Mouse (Mus musculus) ES-Bruce4 (cell line): ENCODE measurements around the gene Lgmn. TPM values are rescaled to one million over a fixed set of nuclear protein-coding genes. Genes with fewer than 3 reads are reported as not detected.
A peak's percentile ranks its signal among the peaks of the same experiment; 100 is the strongest.

Experiments used
- H3K27ac ChIP-seq: 2 replicates; pipeline ENCODE4 v1.5.1; 2012; ENCODE audit warnings: low read length, inconsistent platforms; ENCODE audit not compliant: insufficient read depth
- H3K27me3 ChIP-seq: 2 replicates; pipeline ENCODE4 v1.6.1; 2012; ENCODE audit warnings: mild to moderate bottlenecking, low read length, inconsistent platforms; ENCODE audit not compliant: control insufficient read depth, poor library complexity, insufficient read depth, severe bottlenecking
- H3K36me3 ChIP-seq: 2 replicates; pipeline ENCODE4 v1.6.1; 2012; ENCODE audit warnings: inconsistent platforms, mild to moderate bottlenecking, low read length, moderate library complexity; ENCODE audit not compliant: control insufficient read depth, poor library complexity, insufficient read depth, severe bottlenecking
- H3K4me1 ChIP-seq: one replicate; pipeline ENCODE4 v1.8.1; 2011; ENCODE audit warnings: low read length; ENCODE audit not compliant: control insufficient read depth, insufficient read depth
- H3K4me3 ChIP-seq: 2 replicates; pipeline ENCODE4 v1.5.1; 2011; ENCODE audit warnings: low read depth, mild to moderate bottlenecking, low read length
- H3K9ac ChIP-seq: 2 replicates; pipeline ENCODE4 v1.6.1; 2012; ENCODE audit warnings: low read depth, mild to moderate bottlenecking, inconsistent platforms; ENCODE audit not compliant: poor library complexity, severe bottlenecking
- H3K9me3 ChIP-seq: replicated peaks from 2 replicates; pipeline ENCODE4 v1.6.1; 2012; ENCODE audit warnings: mild to moderate bottlenecking, low read length, inconsistent platforms; ENCODE audit not compliant: control insufficient read depth, poor library complexity, insufficient read depth, severe bottlenecking
- CTCF ChIP-seq: IDR thresholded peaks from one replicate; pipeline ENCODE4 v1.8.1; 2011; ENCODE audit warnings: low read depth, low read length
- EP300 ChIP-seq: IDR thresholded peaks from 2 replicates; pipeline ENCODE4 v1.6.1; 2011; ENCODE audit warnings: low read depth, low read length; ENCODE audit not compliant: insufficient read depth
- POLR2A ChIP-seq: IDR thresholded peaks from one replicate; pipeline ENCODE4 v1.8.1; 2011; ENCODE audit warnings: low read length; ENCODE audit not compliant: insufficient read depth
- polyA plus RNA-seq: library from polyadenylated mRNA; stranded (reverse); fragments of >200 nt; gene quantifications from 2 replicates; pipeline ENCODE4 v1.2.4, GENCODE M21; 2011; ENCODE audit warnings: low read depth; ENCODE audit not compliant: missing spikeins, insufficient read depth, insufficient read length

Gene Lgmn
- polyA plus RNA-seq, 1 experiment = 81.1 TPM

DNA sequence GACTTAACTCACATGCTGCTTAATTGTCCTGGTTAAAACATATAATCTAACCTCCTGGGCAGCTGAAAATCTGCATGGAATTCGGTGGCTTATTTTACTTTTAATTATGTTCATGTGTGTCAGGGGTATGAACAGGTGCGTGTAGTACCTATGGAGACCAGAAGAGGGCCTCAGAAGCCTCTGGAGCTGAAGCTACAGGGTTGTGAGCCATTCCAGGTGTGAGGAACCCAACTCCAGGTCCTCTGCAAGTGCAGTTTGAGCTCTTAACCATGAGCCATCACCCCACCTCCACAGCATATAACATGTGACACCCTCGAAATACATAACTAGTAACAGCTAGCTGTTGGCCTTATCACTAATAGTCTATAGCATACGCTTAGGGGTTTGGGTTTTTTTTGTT, 47.6 kb downstream of the Lgmn start:
- Histone ChIP-seq H3K9ac (no peak overlapping the region), H3K36me3 (no peaks in the 10 kb centered on the region), H3K9me3 (no peaks in the 10 kb centered on the region), H3K4me1 (no peaks in the 10 kb centered on the region), H3K27ac (no peak overlapping the region), H3K27me3 (no peaks in the 10 kb centered on the region), H3K4me3 (no peak overlapping the region)
- TF ChIP-seq CTCF = peak; percentile 67
- no peak for TF ChIP-seq EP300

- no peaks in the 10 kb centered on the region for H3K27me3 ChIP-seq
- no peaks in the 10 kb centered on the region for H3K4me1 ChIP-seq
- H3K9ac ChIP-seq = no peak overlapping the region
- no peak overlapping the region for H3K4me3 ChIP-seq
- no peak for TF ChIP-seq EP300
- TF ChIP-seq POLR2A = no peak
- TF ChIP-seq CTCF = no peak
- H3K27ac ChIP-seq = no peak overlapping the region
- no peaks in the 10 kb centered on the region for H3K9me3 ChIP-seq
- no peaks in the 10 kb centered on the region for H3K36me3 ChIP-seq
Measured at GRCm38 (mm10) chr12:102391109-102391508, 48.5 kb downstream of the Lgmn start.

GRCm38 (mm10) chr12:102390042-102390441, 49.6 kb downstream of the Lgmn start:
- H3K36me3 ChIP-seq = no peaks in the 10 kb centered on the region
- TF ChIP-seq EP300 (no peak), POLR2A (no peak), CTCF (no peak)
- H3K9ac ChIP-seq = no peak overlapping the region
- no peaks in the 10 kb centered on the region for H3K27me3 ChIP-seq
- H3K27ac ChIP-seq = no peak overlapping the region
- no peaks in the 10 kb centered on the region for H3K9me3 ChIP-seq
- peak overlapping the region; percentile 28 for H3K4me3 ChIP-seq
- H3K4me1 ChIP-seq = no peaks in the 10 kb centered on the region

DNA sequence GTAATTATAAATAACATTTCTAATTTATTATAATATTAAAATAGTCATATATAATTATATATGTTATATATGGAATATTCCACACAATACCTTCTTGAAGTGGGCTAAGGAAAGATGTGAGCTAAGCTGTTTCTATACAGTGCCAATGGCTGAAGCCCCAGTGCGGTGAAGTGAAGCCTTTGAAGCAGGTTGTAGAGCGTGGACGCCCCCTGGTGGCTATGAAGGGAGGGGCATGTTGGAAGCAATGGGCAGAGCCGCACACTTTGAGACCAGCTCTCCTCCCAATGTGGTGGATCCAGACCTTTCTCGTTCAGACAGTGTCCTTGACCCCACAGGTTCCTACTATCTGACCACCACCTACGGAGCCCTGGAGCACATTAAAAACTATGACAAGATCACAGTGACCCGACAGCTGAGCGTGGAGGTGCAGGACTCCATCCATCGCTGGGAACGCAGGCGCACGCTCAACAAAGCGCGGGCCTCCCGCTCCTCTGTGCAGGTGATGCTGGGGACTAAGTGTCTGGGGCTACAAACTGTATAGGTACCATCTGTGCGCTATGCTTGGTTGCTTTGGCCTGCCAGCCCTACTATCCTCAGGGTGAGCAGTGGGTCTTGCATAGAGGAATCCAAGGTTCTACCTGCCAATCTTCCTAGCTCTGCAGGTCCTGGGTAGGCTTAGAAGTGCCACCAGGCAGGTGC, 52.2 kb downstream of the Lgmn start:
- no peaks in the 10 kb centered on the region for H3K9me3 ChIP-seq
- H3K4me1 ChIP-seq = no peaks in the 10 kb centered on the region
- H3K27ac ChIP-seq = no peak overlapping the region
- no peaks in the 10 kb centered on the region for H3K36me3 ChIP-seq
- no peaks in the 10 kb centered on the region for H3K27me3 ChIP-seq
- no peak for TF ChIP-seq EP300
- TF ChIP-seq POLR2A = no peak
- peak; percentile 96 for TF ChIP-seq CTCF
- H3K9ac ChIP-seq = no peak overlapping the region
- peak overlapping the region; percentile 36 for H3K4me3 ChIP-seq

GRCm38 (mm10) chr12:102384819-102385218, 54.8 kb downstream of the Lgmn start:
- no peak for TF ChIP-seq CTCF
- no peaks in the 10 kb centered on the region for H3K9me3 ChIP-seq
- H3K27ac ChIP-seq = no peak overlapping the region
- no peaks in the 10 kb centered on the region for H3K27me3 ChIP-seq
- no peak overlapping the region for H3K9ac ChIP-seq
- H3K4me1 ChIP-seq = no peaks in the 10 kb centered on the region
- no peaks in the 10 kb centered on the region for H3K36me3 ChIP-seq
- no peak overlapping the region for H3K4me3 ChIP-seq

- Histone ChIP-seq H3K4me3 (no peak overlapping the region), H3K9ac (no peak overlapping the region), H3K27ac (no peak overlapping the region), H3K36me3 (no peaks in the 10 kb centered on the region), H3K27me3 (no peaks in the 10 kb centered on the region), H3K4me1 (no peaks in the 10 kb centered on the region), H3K9me3 (no peaks in the 10 kb centered on the region)
- TF ChIP-seq CTCF (no peak), EP300 (no peak), POLR2A (no peak)
Measured at GRCm38 (mm10) chr12:102383288-102383687, 56.3 kb downstream of the Lgmn start.
